Mouse (Mus musculus): ENCODE data around the gene Man2a2. TPM values are rescaled to one million over a fixed set of nuclear protein-coding genes. Genes with fewer than 3 reads are reported as not detected.

Man2a2 gene
- polyA plus RNA-seq, 1 experiment: 112 TPM

DNA sequence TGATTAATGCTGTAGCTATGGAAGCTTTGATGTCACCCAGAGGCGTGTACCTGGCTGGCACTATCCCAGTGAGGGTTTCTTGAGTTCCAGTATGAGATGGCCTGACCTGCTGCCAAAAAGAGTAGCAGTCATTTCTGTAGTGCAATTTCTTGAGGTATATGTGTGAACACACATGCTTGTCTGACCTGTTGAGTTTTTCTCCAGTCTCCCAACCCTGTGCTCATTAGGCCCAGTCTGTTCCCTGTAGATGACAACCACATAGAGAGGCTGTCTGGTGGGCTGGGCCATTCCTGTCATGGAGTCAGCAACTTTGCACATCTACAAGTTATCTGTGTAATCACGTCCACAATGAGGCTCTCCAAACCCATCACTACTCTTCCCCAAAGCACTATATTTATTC lies 55.4 kb downstream of the Man2a2 start:
- Histone ChIP-seq H3K4me1 (ENCODE audit: control insufficient read depth, insufficient read depth, low read length) (no peaks in the 10 kb centered on the region), H3K27ac (ENCODE audit: insufficient read depth, low read length) (no peak overlapping the region), H3K4me3 (ENCODE audit: insufficient read depth, low read length) (no peak overlapping the region)
- TF ChIP-seq CTCF (IDR thresholded peaks at IDR 0.05; ENCODE audit: extremely low read depth, insufficient read depth, low read length) (no peak), POLR2A (IDR thresholded peaks at IDR 0.05; ENCODE audit: extremely low read depth, insufficient read depth, low read length) (no peak)

DNA sequence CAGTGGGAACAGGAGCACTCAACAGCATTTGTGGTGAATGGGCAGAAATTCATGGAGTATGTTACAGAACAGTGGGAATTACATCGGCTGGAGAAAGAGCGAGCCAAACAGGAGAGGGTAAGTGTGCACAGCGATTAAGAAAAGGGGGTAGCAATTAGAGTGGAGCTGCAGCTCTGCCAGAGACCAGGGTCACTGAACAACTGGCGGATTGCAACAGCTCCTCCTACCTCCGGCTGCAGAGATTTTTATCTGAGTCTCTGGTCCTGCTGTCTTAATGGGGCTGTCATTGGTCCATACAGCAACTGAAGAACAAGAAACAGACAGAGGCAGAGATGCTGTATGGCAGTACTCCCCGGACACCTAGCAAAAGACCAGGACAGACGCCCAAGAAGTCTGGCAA lies 60.4 kb downstream of the Man2a2 start:
- H3K4me3 ChIP-seq (ENCODE audit: insufficient read depth, low read length): no peak overlapping the region
- TF ChIP-seq POLR2A (IDR thresholded peaks at IDR 0.05; ENCODE audit: extremely low read depth, insufficient read depth, low read length): no peak
- TF ChIP-seq CTCF (IDR thresholded peaks at IDR 0.05; ENCODE audit: extremely low read depth, insufficient read depth, low read length): no peak
- no peaks in the 10 kb centered on the region for H3K4me1 ChIP-seq (ENCODE audit: control insufficient read depth, insufficient read depth, low read length)
- H3K27ac ChIP-seq (ENCODE audit: insufficient read depth, low read length): no peak overlapping the region

DNA sequence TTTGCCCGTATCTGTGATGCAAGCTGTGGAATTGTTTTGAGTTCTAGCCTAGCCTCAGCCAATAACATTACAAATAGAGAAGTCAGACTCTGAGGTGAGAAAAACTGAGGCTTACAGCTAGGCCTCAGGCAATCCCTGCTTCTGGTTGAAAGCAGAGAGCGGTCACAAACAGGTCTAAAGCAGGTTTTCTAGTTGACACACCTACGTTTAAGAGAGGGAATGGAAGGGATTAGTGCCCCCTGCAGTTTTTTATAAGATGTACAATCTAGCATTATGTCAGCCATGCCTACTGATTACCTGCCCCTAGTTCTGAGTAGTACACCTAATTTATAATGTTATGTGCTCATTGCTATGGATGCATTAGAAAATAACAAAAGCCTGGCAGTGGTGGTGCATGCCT lies 63.4 kb downstream of the Man2a2 start:
- Histone ChIP-seq H3K4me1 (ENCODE audit: control insufficient read depth, insufficient read depth, low read length) (no peaks in the 10 kb centered on the region), H3K4me3 (ENCODE audit: insufficient read depth, low read length) (no peak overlapping the region)

DNA sequence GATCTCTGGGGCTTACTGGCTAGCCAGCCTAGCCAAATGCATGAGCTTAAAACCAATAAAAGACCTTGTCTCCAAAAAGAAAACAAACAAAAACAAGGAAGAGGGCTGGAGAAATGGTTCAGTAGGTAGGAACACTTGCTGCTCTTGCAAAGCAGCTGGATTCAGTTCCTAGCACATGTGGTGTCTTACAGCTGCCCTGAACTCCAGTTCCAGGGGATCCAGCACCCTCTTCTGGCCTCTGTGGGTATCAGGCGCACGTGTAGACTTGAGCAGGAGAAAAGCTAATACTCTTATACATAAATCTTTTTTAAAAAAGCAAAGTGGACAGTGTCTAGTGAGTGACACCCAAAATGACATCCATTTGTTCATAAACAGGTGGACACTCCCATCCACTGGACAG lies 69.7 kb downstream of the Man2a2 start:
- H3K4me1 ChIP-seq (ENCODE audit: control insufficient read depth, insufficient read depth, low read length): no peaks in the 10 kb centered on the region
- H3K4me3 ChIP-seq (ENCODE audit: insufficient read depth, low read length): no peak overlapping the region
- H3K27ac ChIP-seq (ENCODE audit: insufficient read depth, low read length): no peak overlapping the region
- TF ChIP-seq POLR2A (IDR thresholded peaks at IDR 0.05; ENCODE audit: extremely low read depth, insufficient read depth, low read length) (no peak), CTCF (IDR thresholded peaks at IDR 0.05; ENCODE audit: extremely low read depth, insufficient read depth, low read length) (no peak)

More for the DNA sequence above, 63.4 kb downstream of the Man2a2 start:
- no peak overlapping the region for H3K27ac ChIP-seq (ENCODE audit: insufficient read depth, low read length)
- no peak for TF ChIP-seq CTCF (IDR thresholded peaks at IDR 0.05; ENCODE audit: extremely low read depth, insufficient read depth, low read length)

DNA sequence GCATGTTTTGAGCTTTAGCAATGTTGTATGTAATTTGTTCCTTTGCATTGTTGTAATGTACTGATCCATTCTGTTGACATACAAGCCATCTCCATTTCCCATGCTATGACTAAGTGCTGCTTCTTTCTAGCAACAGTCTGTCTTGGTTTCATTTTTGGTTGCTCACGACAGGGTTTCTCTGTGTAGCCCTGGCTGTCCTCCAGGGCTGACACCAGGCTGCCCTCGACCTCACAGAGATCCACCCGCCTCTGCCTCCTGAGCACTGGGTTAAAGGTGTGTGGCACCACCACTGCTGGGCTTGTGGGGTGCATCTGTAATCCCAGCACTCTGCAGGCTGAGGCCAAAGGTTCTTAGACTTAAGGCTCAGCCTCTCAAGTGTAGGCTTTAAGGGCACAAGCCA lies 71.6 kb downstream of the Man2a2 start:
- no peaks in the 10 kb centered on the region for H3K4me1 ChIP-seq (ENCODE audit: control insufficient read depth, insufficient read depth, low read length)
- TF ChIP-seq POLR2A (IDR thresholded peaks at IDR 0.05; ENCODE audit: extremely low read depth, insufficient read depth, low read length) (no peak), CTCF (IDR thresholded peaks at IDR 0.05; ENCODE audit: extremely low read depth, insufficient read depth, low read length) (no peak)
- H3K27ac ChIP-seq (ENCODE audit: insufficient read depth, low read length): no peak overlapping the region
- H3K4me3 ChIP-seq (ENCODE audit: insufficient read depth, low read length): no peak overlapping the region

Other genes with a start within 250 kb of the Man2a2 start
- 11.6 and 12.5 TPM in 2 replicates for gene Sema4b, start 184.5 kb downstream of the Man2a2 start, polyA plus RNA-seq (2012; rRNA removed)
- gene Cib1, start 138.6 kb downstream of the Man2a2 start, polyA plus RNA-seq (2012; rRNA removed): 31.9 and 35.9 TPM in 2 replicates
- 3.4 and 3.7 TPM in 2 replicates for gene Gdpgp1, start 138.5 kb downstream of the Man2a2 start, polyA plus RNA-seq (2012; rRNA removed)
- 0.98 and 1.5 TPM in 2 replicates for gene Ttll13, start 125.0 kb downstream of the Man2a2 start, polyA plus RNA-seq (2012; rRNA removed)
- 55.6 and 56.0 TPM in 2 replicates for gene Ngrn, start 110.2 kb downstream of the Man2a2 start, polyA plus RNA-seq (2012; rRNA removed)
- gene Vps33b, start 101.7 kb downstream of the Man2a2 start, polyA plus RNA-seq (2012; rRNA removed): 23.2 and 25.6 TPM in 2 replicates
- gene Prc1, start 76.9 kb downstream of the Man2a2 start, polyA plus RNA-seq (2012; rRNA removed): 0.98 and 3.0 TPM in 2 replicates
- gene Rccd1, start 46.9 kb downstream of the Man2a2 start, polyA plus RNA-seq (2012; rRNA removed): 17.4 and 23.3 TPM in 2 replicates
- gene Unc45a, start 30.4 kb downstream of the Man2a2 start, polyA plus RNA-seq (2012; rRNA removed): 55.4 and 56.8 TPM in 2 replicates
- gene Hddc3, start 28.3 kb downstream of the Man2a2 start, polyA plus RNA-seq (2012; rRNA removed): 54.6 and 61.3 TPM in 2 replicates
- 5.9 and 7.6 TPM in 2 replicates for gene Fes, start 16.6 kb upstream of the Man2a2 start, polyA plus RNA-seq (2012; rRNA removed)
- 19.9 and 22.1 TPM in 2 replicates for gene Furin, start 34.1 kb upstream of the Man2a2 start, polyA plus RNA-seq (2012; rRNA removed)
- 4.0 and 4.6 TPM in 2 replicates for gene Blm, start 163.7 kb upstream of the Man2a2 start, polyA plus RNA-seq (2012; rRNA removed)

Data from cortical plate, adult 2 months (tissue).